Mouse (Mus musculus): ENCODE results near the gene Aars2.

DNA sequence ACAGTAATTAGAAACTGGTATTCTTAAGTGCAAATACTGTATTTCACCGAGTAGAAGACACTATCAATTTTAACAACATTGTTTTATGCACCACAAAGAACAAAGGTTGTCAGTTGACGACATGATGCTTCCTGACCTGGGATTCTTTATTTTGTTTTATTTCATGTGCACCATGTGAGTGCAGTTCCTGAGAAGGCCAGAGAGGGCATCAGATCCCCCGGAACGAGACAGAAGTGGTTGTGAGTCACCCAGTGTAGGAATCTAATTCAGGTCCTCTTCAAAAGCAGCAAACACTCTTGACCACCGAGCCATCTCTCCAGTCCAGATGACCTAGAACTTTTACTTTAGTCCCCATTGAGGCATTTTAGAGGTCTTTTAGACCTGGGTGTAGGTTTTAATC is 38.3 kb upstream of the Aars2 start:
- TF ChIP-seq CTCF (IDR thresholded peaks at IDR 0.05; ENCODE audit: borderline replicate concordance, control insufficient read depth, extremely low read depth, insufficient read depth, low read length, poor library complexity) = no peak
- no peak for TF ChIP-seq POLR2A (IDR thresholded peaks at IDR 0.05; ENCODE audit: control insufficient read depth, extremely low read depth, insufficient read depth, low read length, poor library complexity)
